Mouse (Mus musculus) lung, postnatal 0 days (tissue): ENCODE results near the gene Efcab9. TPM values are rescaled to one million over a fixed set of nuclear protein-coding genes. Genes with fewer than 3 reads are reported as not detected.

ENCODE experiments used
- ATAC-seq: fragments of 200-750 bp; cut with Nextera tagmentation; 2 replicates; pipeline ENCODE4 v1.8.0; 2017; ENCODE audit warnings: moderate library complexity
- DNase-seq: peaks from one replicate; pipeline ENCODE4 v3.0.0-alpha.2; 2016; ENCODE audit warnings: low spot score
- H3K27ac ChIP-seq: fragments of 300-500 bp; sonication (generic); 2 replicates; pipeline ENCODE4 v1.5.1; 2014; ENCODE audit warnings: antibody characterized with exemption, mild to moderate bottlenecking, low read length, mixed read lengths
- H3K27me3 ChIP-seq: fragments of 300-500 bp; sonication (generic); replicated peaks from 2 replicates; pipeline ENCODE4 v1.6.1; 2014; ENCODE audit warnings: low read length, mixed read lengths; ENCODE audit not compliant: insufficient read depth
- H3K36me3 ChIP-seq: fragments of 300-500 bp; sonication (generic); 2 replicates; pipeline ENCODE4 v1.6.1; 2014; ENCODE audit warnings: low read length, mixed read lengths; ENCODE audit not compliant: insufficient read depth
- H3K4me1 ChIP-seq: fragments of 300-500 bp; sonication (generic); 2 replicates; pipeline ENCODE4 v1.6.1; 2014; ENCODE audit warnings: antibody characterized with exemption, low read depth, low read length, mixed read lengths; ENCODE audit not compliant: insufficient read depth
- H3K4me2 ChIP-seq: fragments of 300-500 bp; sonication (generic); replicated peaks from 2 replicates; pipeline ENCODE4 v1.6.1; 2014; ENCODE audit warnings: low read depth, mild to moderate bottlenecking, low read length, moderate library complexity, mixed read lengths
- H3K4me3 ChIP-seq: fragments of 300-500 bp; sonication (generic); 2 replicates; pipeline ENCODE4 v1.5.1; 2014; ENCODE audit warnings: low read depth, low read length
- H3K9ac ChIP-seq: fragments of 300-500 bp; sonication (generic); replicated peaks from 2 replicates; pipeline ENCODE4 v1.6.1; 2014; ENCODE audit warnings: low read depth, mild to moderate bottlenecking
- H3K9me3 ChIP-seq: fragments of 300-500 bp; sonication (generic); 2 replicates; pipeline ENCODE4 v1.6.1; 2016; ENCODE audit warnings: low read length, mixed read lengths
- CTCF ChIP-seq: IDR thresholded peaks from 2 replicates; pipeline ENCODE4 v1.5.1; 2016; ENCODE audit warnings: antibody characterized with exemption, mild to moderate bottlenecking
- EP300 ChIP-seq: IDR thresholded peaks from 2 replicates; pipeline ENCODE4 v1.6.1; 2016; ENCODE audit warnings: antibody characterized with exemption, mild to moderate bottlenecking, control low read depth
- WGBS: fragments of 180-500 bp; shearing (Covaris S2); extraction: QIAGEN DNeasy Blood & Tissue Kit; methylation state at CpG from one replicate; pipeline ENCODE4 v1.1.7; 2014; 5-methylcytosine and 5-hydroxymethylcytosine counted together
- polyA plus RNA-seq: library from polyadenylated mRNA; unstranded; fragments of >200 nt; fragmentation: Nextera tagmentation; extraction: Ambion mirVana; gene quantifications from 2 replicates; pipeline ENCODE4 v1.2.1, GENCODE M21; 2015

The Efcab9 gene
- polyA plus RNA-seq, 1 experiment from 2014 or later: 0.18 TPM

DNA sequence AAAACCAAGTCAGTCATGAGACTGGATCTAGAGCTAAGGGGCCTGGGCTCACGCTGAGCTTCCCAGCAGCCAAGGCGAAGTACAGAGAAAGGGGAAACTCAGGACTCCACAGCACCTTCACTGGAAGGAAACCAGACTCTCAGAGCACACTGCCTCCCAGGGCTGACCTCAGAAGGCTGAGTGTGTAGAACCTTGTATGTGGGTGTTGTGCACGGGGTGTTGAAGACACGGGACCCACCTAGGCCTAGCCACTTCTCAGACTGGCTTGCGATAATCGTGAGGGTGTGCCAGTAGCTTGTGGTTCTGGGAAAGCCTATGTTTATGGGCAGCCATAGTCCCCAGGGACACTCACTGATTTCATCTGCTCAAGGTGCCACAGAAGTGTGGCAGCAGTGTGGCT lies 39.2 kb upstream of the Efcab9 start:
- H3K9ac ChIP-seq: no peak overlapping the region
- no peak overlapping the region for H3K4me2 ChIP-seq
- DNase-seq (no peak), ATAC-seq (no peak)
- no peaks in the 10 kb centered on the region for H3K9me3 ChIP-seq
- H3K4me1 ChIP-seq: no peaks in the 10 kb centered on the region; the same call in 1 of the 2 replicates
- WGBS: 93% methylated on average over 6 of the region's 6 CpGs
- no peak for TF ChIP-seq EP300
- no peak for TF ChIP-seq CTCF
- H3K4me3 ChIP-seq: no peak overlapping the region
- H3K36me3 ChIP-seq: no peaks in the 10 kb centered on the region
- H3K27me3 ChIP-seq: no peaks in the 10 kb centered on the region
- H3K27ac ChIP-seq: no peak overlapping the region

DNA sequence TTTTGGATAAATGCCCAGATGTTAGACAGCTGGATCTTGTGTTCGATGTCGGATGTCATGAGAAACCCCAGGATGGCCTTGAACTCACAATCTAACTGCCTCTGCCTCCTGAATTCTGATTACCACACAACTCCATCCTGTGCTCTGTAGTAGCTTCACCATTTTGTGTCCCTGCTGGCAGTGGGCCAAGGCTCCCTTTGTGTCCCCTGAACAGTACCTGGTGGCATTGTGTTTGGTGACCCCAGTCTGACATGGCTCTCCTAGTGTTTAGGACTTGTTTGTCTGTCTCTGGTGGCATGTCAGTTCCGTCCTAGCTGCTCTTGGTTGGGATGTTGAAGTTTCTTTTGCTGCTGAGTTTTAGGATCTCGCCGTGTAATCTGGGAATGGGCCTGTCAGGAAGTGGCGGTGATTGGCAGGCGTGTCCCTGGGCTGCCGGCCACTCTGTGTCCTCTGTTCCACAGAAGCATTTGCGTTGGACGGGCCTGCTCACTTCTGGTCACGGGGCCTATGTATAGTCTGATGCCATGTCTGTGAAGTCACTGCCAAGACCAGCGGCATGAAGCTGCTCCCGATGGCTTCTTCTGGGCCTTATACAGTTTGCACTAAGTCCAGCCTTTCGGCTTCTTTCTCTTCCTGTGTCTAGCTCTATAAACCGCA lies 36.9 kb upstream of the Efcab9 start:
- Histone ChIP-seq H3K9me3 (no peaks in the 10 kb centered on the region), H3K4me2 (no peak overlapping the region), H3K9ac (no peak overlapping the region), H3K4me1 (no peaks in the 10 kb centered on the region; the same call in 1 of the 2 replicates), H3K4me3 (no peak overlapping the region), H3K36me3 (no peaks in the 10 kb centered on the region), H3K27ac (no peak overlapping the region), H3K27me3 (no peaks in the 10 kb centered on the region)
- ATAC-seq (peak; percentile 46), DNase-seq (no peak)
- no peak for TF ChIP-seq EP300
- TF ChIP-seq CTCF: no peak
- WGBS: 68% methylated on average over 15 of the region's 15 CpGs

DNA sequence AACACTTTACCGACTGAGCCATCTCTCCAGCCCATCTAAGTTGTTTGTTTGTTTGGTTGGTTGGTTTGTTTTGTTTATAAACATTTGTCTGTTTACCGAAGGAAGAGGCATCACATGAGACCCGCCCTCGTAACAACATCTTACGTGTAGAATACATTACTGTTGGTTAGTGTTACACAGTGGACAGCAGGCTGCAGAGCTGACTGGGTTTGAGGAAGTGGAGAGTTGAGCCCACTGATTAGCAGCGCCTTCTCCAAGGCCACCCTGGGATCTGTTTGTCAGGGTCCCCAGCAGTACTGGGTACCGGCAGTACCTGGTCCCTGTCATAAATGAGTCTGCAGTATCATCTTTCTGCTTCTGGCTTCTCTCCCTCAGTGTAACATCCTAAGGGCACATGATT lies 36.2 kb upstream of the Efcab9 start:
- TF ChIP-seq EP300 (no peak), CTCF (no peak)
- 78% methylated on average over 7 of the region's 7 CpGs for WGBS
- Histone ChIP-seq H3K27ac (no peak overlapping the region), H3K9ac (no peak overlapping the region), H3K27me3 (no peaks in the 10 kb centered on the region), H3K9me3 (no peaks in the 10 kb centered on the region), H3K4me2 (no peak overlapping the region), H3K4me1 (no peaks in the 10 kb centered on the region; the same call in 1 of the 2 replicates), H3K36me3 (no peaks in the 10 kb centered on the region), H3K4me3 (no peak overlapping the region)
- no peak for ATAC-seq
- DNase-seq: no peak

DNA sequence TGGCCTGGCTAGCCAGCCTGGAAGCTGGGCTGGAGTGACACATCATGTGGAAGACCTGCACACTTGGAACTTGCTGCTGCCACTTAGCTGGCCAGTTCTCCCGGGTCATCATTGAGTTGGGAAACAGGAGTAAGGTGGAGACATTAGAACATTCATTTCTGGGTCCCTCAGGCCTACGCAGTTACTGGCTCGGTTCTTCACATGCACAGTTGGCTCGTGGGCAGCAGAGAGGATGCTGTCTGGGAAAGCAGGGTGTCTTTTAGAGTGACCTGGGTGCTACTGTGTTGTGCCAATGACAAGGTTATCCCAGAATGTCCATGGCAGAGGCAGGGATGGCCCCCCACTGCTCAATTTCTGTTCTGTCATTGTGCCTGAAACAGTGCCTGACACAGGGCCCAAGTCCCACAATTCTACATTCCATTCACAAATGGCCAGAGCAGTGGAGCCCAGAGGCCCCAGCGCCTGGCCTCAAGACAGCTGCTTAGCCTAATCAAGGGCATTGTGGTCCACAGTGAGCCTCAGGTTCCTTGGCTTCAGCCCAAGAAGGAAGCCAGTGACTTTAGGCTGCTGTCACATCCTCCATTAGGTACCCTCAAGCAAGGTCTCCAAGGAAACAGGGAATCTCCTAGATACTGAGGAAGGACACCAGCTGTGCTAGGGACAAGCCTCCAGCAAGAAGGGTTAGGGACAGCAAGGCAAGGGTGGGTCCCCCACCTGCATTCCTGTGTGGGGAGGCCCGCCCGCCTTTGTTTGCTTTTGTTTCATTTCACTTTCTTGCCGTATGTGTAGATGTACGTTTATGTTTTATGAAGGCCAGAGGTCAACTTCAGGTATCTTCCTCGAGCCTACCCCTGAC lies 35.3 kb upstream of the Efcab9 start:
- H3K9ac ChIP-seq: no peak overlapping the region
- H3K4me1 ChIP-seq: no peaks in the 10 kb centered on the region; the same call in 1 of the 2 replicates
- H3K9me3 ChIP-seq: no peaks in the 10 kb centered on the region
- TF ChIP-seq EP300 (no peak), CTCF (no peak)
- H3K27me3 ChIP-seq: no peaks in the 10 kb centered on the region
- no peak for ATAC-seq
- no peak overlapping the region for H3K4me3 ChIP-seq
- H3K27ac ChIP-seq: no peak overlapping the region
- no peak overlapping the region for H3K4me2 ChIP-seq
- no peaks in the 10 kb centered on the region for H3K36me3 ChIP-seq
- 60% methylated on average over 10 of the region's 10 CpGs for WGBS
- DNase-seq: no peak

DNA sequence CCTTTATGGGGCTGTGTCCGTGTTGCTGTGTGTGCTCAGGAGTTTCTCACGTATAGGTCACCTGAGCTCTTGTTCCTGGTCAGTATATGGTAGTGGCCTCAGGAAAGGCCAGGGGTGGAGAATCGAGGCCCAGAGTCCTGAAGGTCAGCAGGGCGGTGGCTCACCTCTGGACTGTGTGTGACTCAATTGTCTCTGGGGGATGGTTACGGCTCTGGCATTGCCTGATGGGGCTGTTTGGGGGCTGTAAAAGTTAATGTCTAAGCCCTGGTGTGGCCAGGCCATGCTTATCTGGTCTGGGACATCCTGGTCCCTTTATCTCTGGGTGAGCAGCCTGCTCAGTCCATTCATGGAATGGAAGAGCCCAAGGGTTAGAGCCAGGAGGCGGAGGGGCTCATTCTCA lies 34.3 kb upstream of the Efcab9 start:
- Histone ChIP-seq H3K4me2 (no peak overlapping the region), H3K36me3 (no peaks in the 10 kb centered on the region), H3K4me1 (no peaks in the 10 kb centered on the region; the same call in 1 of the 2 replicates), H3K4me3 (no peak overlapping the region), H3K9ac (no peak overlapping the region), H3K27me3 (no peaks in the 10 kb centered on the region), H3K9me3 (no peaks in the 10 kb centered on the region), H3K27ac (no peak overlapping the region)
- no peak for TF ChIP-seq CTCF
- TF ChIP-seq EP300: no peak
- no peak for DNase-seq
- 92% methylated on average over 6 of the region's 6 CpGs for WGBS
- ATAC-seq: no peak

DNA sequence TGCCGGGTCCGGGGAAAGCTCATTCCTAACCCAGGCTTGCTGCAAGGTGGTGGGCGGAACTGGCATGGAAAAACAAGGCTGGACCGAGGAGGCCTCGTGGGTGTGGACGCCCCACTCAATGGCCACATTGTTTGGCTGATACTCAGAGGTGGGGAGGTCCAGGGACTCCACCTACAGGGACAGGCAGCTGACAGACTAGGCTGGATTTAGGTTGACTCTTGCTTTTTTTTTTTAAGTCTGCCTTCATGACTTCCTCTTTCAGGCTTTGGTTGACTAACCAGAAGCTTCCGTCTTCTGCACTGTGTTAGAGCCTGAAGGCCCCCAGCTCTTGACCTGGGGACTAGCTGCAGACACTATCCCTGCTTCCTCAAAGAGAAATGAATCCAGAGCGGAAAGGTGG lies 33.2 kb upstream of the Efcab9 start:
- Histone ChIP-seq H3K4me3 (no peak overlapping the region), H3K4me1 (no peaks in the 10 kb centered on the region; the same call in 1 of the 2 replicates), H3K36me3 (no peaks in the 10 kb centered on the region), H3K27ac (no peak overlapping the region), H3K9ac (no peak overlapping the region), H3K4me2 (no peak overlapping the region), H3K9me3 (no peaks in the 10 kb centered on the region), H3K27me3 (no peaks in the 10 kb centered on the region)
- ATAC-seq: peak; percentile 66
- peak; percentile 10; the same call in 1 of the 2 replicates for TF ChIP-seq CTCF
- TF ChIP-seq EP300: no peak
- peak; percentile 71 for DNase-seq
- 43% methylated on average over 6 of the region's 8 CpGs for WGBS
